Mouse (Mus musculus): ENCODE data around the gene Tecpr2.

Tecpr2 gene

GRCm38 (mm10) chr12:110977896-110978606 is 89.0 kb downstream of the Tecpr2 start:
- no peak for DNase-seq (ENCODE audit: low spot score)

- DNase-seq (ENCODE audit: low spot score), result peak; percentile 93
Measured at GRCm38 (mm10) chr12:110978607-110979406, 89.7 kb downstream of the Tecpr2 start, which contains the start of gene Ankrd9. Gene Ankrd9 (minus strand): TSS chr12:110979040.

GRCm38 (mm10) chr12:110979808-110980207 is 90.7 kb downstream of the Tecpr2 start:
- no peak for DNase-seq (ENCODE audit: low spot score)

GRCm38 (mm10) chr12:110981736-110982135 is 92.7 kb downstream of the Tecpr2 start:
- no peak for DNase-seq (ENCODE audit: low spot score)

- DNase-seq (ENCODE audit: low spot score), result no peak
Measured at GRCm38 (mm10) chr12:110983083-110983482, 94.0 kb downstream of the Tecpr2 start.

GRCm38 (mm10) chr12:110983714-110984113 is 94.7 kb downstream of the Tecpr2 start:
- no peak for DNase-seq (ENCODE audit: low spot score)

GRCm38 (mm10) chr12:110984598-110984997 is 95.5 kb downstream of the Tecpr2 start:
- DNase-seq (ENCODE audit: low spot score), result no peak

GRCm38 (mm10) chr12:110985141-110985540 is 96.1 kb downstream of the Tecpr2 start:
- no peak for DNase-seq (ENCODE audit: low spot score)

- DNase-seq (ENCODE audit: low spot score), result no peak
Measured at GRCm38 (mm10) chr12:110986536-110987425, 97.7 kb downstream of the Tecpr2 start.

- DNase-seq (ENCODE audit: low spot score), result no peak
Measured at GRCm38 (mm10) chr12:110989409-110989808, 100.3 kb downstream of the Tecpr2 start.

- DNase-seq (ENCODE audit: low spot score), result no peak
Measured at GRCm38 (mm10) chr12:110990500-110990899, 101.4 kb downstream of the Tecpr2 start.

- DNase-seq (ENCODE audit: low spot score), result peak; percentile 70
Measured at GRCm38 (mm10) chr12:110991361-110992127, 102.5 kb downstream of the Tecpr2 start.

GRCm38 (mm10) chr12:110992128-110992553 is 103.1 kb downstream of the Tecpr2 start:
- peak; percentile 92 for DNase-seq (ENCODE audit: low spot score)

GRCm38 (mm10) chr12:110992771-110993170 is 103.7 kb downstream of the Tecpr2 start:
- DNase-seq (ENCODE audit: low spot score), result no peak

GRCm38 (mm10) chr12:110993226-110993625 is 104.2 kb downstream of the Tecpr2 start:
- no peak for DNase-seq (ENCODE audit: low spot score)

- no peak for DNase-seq (ENCODE audit: low spot score)
Measured at GRCm38 (mm10) chr12:110994666-110995065, 105.6 kb downstream of the Tecpr2 start.

- DNase-seq (ENCODE audit: low spot score), result no peak
Measured at GRCm38 (mm10) chr12:110998092-110998491, 109.0 kb downstream of the Tecpr2 start.

GRCm38 (mm10) chr12:110999820-111000219 is 110.8 kb downstream of the Tecpr2 start:
- no peak for DNase-seq (ENCODE audit: low spot score)

GRCm38 (mm10) chr12:111000956-111001355 is 111.9 kb downstream of the Tecpr2 start:
- no peak for DNase-seq (ENCODE audit: low spot score)

GRCm38 (mm10) chr12:111004142-111004541 is 115.1 kb downstream of the Tecpr2 start:
- no peak for DNase-seq (ENCODE audit: low spot score)

GRCm38 (mm10) chr12:111005803-111006202 is 116.7 kb downstream of the Tecpr2 start:
- DNase-seq (ENCODE audit: low spot score), result no peak
